Mouse (Mus musculus): ENCODE data around the gene Prpf40b.
"Not testable (repeated sequence)": the region's sequence is repeated elsewhere in the genome, so short reads cannot be mapped to it uniquely, and the experiment has no call there.

The Prpf40b gene

GRCm38 (mm10) chr15:99294813-99295374, at the start of gene Prpf40b:
Prpf40b (plus strand) TSS chr15:99295087.
- in situ Hi-C loops (cut with MboI, MseI): no loop called here

DNA sequence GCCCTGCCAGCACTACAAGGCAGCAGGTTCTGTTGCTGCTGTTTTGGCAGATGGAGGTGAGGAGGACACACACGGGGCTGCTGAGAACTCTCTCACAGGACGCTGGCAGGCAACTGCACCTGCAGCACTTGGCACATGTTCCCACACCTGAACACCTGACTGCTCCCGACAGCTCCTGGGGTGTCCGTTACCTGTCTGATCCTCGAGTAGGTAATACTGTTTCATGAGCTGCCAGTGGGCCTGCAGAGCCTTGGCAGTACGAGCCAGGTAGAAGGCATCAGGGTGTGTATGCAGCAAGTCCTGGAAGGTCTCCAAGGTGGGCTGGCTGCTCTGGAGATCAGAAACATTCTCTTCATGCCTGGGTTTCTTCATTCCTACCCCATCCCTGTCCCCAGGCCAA, 48.2 kb upstream of the Prpf40b start:
- in situ Hi-C loops (cut with MboI, MseI): loop anchor here (10.0 kb wide), 1 partner anchor 312 kb away; the partner anchor contains the start of gene Tuba1b

GRCm38 (mm10) chr15:99248972-99249371, 45.9 kb upstream of the Prpf40b start:
- in situ Hi-C loops (cut with MboI, MseI): loop anchor here (10.0 kb wide), 1 partner anchor 314 kb away; the partner anchor contains the start of gene Tuba1b

DNA sequence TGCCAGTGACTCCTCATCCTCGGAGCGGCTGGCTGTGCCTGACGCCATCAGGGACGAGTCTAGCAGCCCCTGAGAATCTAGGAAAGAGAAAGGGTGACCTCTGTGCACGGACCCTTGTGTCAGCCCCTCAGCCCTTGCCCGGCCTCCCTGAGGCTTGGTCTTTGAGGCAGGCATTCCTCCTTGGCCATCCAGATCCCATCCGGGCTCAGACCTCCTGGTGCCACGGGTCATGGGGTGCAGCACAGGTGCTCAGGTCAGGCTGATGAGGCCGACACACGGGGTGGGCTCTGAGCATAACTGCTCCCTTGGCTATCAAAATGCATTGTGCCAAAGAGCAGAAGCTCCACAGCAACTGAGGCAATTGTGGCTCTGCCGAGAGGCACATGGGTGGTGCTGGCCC, 44.9 kb upstream of the Prpf40b start:
- in situ Hi-C loops (cut with MboI, MseI): loop anchor here (10.0 kb wide), 1 partner anchor 315 kb away; the partner anchor contains the start of gene Tuba1b

DNA sequence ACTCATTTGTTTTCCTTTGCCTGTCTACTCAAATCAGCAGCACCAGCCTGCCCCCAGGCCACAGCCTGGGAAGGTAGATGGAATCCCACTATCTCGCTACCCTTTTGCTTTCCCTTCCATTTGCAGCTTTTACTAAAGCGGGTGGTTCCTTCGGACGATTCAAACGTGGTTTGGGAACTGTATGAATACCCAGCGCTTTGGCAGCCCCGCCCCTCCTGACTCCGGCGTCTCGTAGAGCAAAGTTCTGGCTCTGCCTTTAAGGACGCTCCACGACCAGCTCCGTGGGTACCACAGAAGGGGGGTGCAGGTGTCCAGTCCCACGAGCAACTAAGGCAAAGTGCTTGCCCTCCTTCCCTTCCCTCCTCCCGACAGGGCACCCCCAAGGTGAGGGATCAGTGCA, 43.8 kb upstream of the Prpf40b start:
- in situ Hi-C loops (cut with MboI, MseI): not testable (repeated sequence)

DNA sequence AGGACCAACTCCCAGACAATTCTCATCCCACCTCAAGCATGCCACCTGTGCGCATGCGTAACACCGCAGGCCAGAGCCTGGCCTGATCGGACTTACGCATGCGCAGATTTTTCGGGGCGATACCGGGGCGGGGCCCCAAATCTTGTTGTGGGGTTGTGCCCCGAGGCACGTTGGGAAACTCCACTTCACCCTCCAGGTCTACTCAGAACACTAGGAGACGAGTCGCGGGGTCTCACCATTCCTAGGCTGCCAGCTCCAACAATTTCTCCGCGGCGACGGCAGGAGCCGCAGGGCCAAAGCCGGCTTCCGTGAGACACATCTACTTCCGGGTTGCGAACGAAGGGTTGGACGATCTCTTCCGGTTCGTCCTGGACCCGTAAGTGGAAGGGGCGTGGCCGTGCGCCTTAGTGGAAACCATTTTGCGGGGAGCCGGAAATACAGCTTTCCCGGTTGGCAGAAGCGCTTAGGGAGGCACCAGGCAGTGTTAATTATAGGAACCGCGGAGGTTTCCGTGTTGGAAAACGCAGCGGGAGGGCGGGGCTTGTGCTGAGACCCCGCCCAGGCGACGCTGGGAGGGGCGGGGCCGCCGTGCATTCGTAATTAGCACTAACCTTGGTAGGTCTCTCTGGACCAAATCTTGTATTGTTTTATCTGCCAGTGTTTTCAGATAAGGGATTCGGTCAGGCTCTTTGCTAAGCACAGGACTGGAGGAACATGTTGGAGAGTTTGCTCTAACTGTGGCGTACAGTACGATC, 43.1 kb upstream of the Prpf40b start, which contains the start of gene Mcrs1:
Mcrs1 (minus strand) TSS at position 336 of the 755 bp plus-strand sequence.
- in situ Hi-C loops (cut with MboI, MseI): no loop called here

DNA sequence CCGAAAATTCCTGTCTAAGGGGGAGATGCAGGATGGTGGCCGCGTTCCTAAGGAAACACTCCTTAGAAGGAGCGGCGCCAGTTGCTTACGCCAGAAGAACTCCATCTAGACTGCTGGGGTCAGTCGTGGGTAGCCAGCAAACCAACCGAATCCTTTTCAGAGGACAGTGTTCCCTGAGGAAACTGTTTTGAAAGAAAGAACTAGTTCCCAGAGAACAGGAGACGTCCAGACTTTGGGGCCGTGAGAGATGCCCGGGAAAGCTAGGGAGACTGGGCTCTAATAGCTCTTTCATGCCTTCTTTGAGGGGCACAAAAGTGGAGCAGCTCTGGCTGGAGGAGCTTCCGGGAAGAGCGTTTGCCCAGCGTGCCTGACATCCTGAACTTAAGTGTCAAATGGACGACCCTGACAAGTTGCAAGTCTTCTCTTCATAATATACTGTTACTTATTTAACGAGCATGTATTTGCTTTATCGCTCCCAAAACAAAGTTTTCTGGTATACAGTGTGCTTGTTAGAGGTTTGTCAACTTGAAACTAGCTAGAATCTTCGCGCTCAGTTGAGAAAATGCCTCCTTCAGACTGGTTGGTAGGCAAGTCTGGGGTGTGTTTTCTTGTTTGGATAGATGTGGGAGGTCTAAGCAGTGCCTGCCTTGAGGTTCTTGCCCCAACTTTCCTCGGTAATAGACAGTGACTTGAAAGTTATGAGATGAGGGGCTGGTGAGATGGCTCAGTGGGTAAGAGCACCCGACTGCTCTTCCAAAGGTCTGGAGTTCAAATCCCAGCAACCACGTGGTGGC, 42.3 kb upstream of the Prpf40b start:
- in situ Hi-C loops (cut with MboI, MseI): no loop called here

GRCm38 (mm10) chr15:99253175-99253479, 41.8 kb upstream of the Prpf40b start:
- in situ Hi-C loops (cut with MboI, MseI): not testable (repeated sequence)

DNA sequence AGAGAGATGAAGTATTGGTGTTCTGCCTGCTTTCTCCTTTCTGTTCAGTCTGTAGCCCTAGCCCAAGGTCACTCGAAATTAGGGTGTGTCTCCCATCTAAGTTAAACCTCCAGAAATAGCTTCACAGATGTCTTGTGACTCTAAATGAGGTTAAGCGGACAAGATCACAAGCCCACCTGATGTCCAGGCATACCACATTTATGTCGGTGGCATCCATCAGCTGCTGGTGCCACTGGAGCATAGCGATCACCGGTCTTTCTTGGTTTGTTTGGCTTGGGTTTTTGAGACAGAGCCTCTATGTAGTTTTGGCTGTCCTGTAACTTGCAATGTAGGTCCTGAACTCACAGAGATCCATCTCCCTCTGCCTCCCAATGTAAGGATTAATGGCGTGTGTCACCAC, 41.1 kb upstream of the Prpf40b start:
- in situ Hi-C loops (cut with MboI, MseI): no loop called here

- in situ Hi-C loops (cut with MboI, MseI): no loop called here
These were observed 40.3 kb upstream of the Prpf40b start for GRCm38 (mm10) chr15:99254477-99255005.

DNA sequence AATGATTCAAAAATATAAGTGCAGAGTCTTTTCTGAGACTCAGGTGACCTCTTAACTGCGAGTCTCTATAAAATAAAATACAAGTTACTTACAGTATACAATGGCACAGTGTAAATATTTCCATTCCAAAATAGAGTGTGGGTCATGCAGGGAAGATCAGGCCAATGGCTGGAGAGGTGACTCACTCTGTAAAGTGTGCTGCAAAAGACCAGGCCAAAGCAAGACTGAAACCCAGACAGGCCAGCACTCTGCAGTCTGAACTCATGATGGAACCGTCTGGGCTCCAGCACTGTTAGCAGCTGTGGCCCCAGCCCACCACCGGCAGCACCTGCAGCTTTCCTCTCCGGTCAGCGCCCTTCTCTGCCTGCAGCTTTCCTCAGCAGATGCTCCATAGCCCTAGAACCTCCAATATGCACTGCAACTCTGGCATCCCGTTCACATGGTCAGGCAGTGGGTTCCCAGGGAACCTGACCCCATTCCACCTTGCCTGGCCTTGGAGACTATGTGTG, 39.6 kb upstream of the Prpf40b start:
- in situ Hi-C loops (cut with MboI, MseI): no loop called here

DNA sequence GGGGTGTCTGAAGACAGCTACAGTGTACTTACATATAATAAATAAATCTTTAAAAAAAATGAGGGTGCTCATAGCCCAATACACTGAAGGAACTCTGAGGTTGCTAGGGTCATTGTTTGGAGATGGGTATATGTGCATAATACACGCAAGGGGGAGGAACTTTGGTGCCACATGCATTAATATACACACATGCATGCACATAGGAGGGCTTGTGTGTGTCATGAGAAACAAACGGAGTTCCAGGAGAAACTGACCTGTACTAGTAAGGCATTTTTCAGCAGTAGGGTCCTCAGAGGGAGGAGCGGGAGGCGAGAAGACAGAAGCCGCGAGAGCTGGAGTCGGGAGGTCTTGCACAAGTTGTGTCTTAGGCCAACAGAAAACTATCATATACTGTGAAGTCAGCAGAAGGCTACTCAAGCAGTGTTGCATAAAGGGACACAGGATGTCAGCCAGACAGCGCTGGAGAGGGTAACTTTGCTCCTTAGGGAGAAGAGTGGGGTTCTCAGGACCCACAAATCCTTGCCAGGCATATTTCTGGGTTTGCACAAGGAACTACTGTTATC, 35.6 kb upstream of the Prpf40b start:
- in situ Hi-C loops (cut with MboI, MseI): no loop called here

DNA sequence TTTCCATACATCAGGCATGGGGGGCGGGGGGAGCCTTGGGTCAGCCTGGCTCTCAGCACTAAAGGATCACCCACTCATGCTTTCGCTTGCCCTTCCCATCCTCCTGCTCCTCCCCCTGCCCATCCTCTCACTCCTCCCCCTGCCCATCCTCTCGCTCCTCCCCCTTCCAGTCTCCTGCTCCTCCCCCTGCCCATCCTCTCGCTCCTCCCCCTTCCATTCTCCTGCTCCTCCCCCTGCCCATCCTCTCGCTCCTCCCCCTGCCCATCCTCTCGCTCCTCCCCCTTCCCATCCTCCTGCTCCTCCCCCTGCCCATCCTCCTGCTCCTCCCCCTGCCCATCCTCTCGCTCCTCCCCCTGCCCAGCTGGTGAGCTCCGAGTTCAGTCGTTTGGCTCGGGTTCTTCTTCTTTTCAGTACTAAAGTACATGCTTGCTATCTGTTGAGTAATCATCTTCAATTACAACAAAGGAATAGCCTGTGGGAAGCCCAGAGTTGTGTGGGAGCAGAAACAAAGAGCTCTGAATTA, 35.1 kb upstream of the Prpf40b start:
- in situ Hi-C loops (cut with MboI, MseI): no loop called here

GRCm38 (mm10) chr15:99262702-99263101, 32.2 kb upstream of the Prpf40b start:
- in situ Hi-C loops (cut with MboI, MseI): no loop called here

GRCm38 (mm10) chr15:99264363-99264762, 30.5 kb upstream of the Prpf40b start:
- in situ Hi-C loops (cut with MboI, MseI): no loop called here

DNA sequence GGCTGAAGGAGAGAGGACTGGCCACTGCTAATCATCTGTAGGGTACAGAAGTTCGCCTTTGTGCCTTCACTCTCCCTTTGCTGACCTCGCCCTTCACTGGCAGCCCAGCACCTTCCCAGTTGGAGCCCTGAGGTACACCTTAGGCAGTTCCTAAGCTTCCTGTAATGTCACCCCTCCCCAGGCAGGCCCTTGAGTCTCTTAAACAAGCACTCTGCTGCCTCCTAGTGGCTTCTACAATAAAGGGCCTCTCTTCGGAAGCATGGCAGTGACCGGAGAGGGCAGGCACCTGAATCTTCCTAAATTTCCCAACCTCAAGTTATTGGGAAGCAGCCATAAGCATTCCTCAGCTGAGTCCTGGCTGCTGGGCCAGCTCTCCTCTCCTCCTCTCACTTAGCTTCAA, 29.2 kb upstream of the Prpf40b start:
- in situ Hi-C loops (cut with MboI, MseI): no loop called here

- in situ Hi-C loops (cut with MboI, MseI): no loop called here
These were observed 18.8 kb upstream of the Prpf40b start for GRCm38 (mm10) chr15:99276095-99276494.

DNA sequence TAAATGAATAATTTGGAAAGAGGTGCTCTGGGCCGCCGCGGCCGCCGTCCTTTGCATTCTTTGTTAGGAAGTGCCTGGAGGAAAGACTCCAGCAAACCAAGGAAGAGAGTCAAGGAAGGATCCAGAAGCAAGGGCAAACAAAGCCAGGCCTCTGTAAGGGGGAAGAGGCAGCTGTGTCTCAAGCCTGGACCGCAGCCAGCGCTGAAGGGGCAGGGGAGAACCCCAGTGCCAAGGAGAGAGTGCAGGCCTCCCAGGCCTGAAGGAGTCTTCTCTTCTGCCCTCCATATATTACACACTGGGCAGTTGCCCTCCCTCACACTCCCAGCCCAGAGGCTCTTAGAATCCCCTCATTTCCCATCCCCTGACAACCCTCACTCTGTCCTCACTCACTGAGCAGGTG, 16.6 kb upstream of the Prpf40b start:
- in situ Hi-C loops (cut with MboI, MseI): no loop called here

GRCm38 (mm10) chr15:99283456-99283855, 11.4 kb upstream of the Prpf40b start:
- in situ Hi-C loops (cut with MboI, MseI): no loop called here

DNA sequence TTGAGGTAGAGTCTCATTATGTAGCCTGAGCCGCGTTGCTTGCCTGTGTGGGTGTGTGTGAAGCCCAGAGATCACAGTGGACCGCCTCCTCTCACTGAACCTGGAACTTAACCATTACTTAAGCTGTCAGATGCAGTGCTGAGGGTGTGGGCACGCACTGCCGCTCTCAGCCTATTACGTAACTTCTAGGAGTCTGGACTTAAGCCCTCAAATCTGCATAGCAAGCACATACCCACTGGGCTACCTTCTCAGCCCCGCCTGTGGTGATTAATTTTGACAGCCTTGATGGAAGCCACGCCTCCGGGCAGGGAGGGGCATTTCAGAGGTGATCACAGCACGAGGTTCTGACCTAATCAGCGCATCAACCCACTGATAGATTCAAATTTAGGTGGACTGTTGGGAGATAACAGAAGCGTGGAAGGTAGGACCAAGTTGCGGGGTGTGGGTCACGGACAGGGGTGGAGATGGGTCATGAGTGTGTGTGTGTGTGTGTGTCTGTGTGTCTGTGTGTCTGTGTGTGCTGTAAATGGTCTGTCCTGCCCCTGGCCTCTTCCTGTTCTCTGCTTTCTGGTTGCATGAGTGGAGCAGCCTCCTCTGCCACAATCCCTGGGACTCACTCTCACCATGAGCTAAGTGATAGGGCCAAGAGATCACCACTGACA, 10.2 kb upstream of the Prpf40b start:
- in situ Hi-C loops (cut with MboI, MseI): no loop called here

- in situ Hi-C loops (cut with MboI, MseI): no loop called here
These were observed 9.7 kb upstream of the Prpf40b start for GRCm38 (mm10) chr15:99285189-99285535.

Data from T-helper 1 cell (primary cell).